Mouse (Mus musculus) heart, embryonic 14.5 days (tissue): ENCODE results near the gene Kcnq1. TPM values are rescaled to one million over a fixed set of nuclear protein-coding genes. Genes with fewer than 3 reads are reported as not detected.

Experiments
- ATAC-seq: fragments of 200-750 bp; cut with Nextera tagmentation; 2 replicates; pipeline ENCODE4 v1.8.0; 2017; ENCODE audit warnings: low read depth, moderate TSS enrichment; ENCODE audit not compliant: insufficient number of reproducible peaks, insufficient read depth, low FRiP score
- H3K27ac ChIP-seq, 2 experiments: fragments of 200-500 bp in 1 of 2; fragments of 300-500 bp in 1 of 2; sonication (generic) in 1 of 2; replicated peaks in 1 of 2; 2 replicates each; pipeline ENCODE4 v1.5.1; 2012 to 2014; ENCODE audit warnings: low read depth in 2 of 2, low read length in 2 of 2, control low read depth in 1 of 2, mild to moderate bottlenecking in 1 of 2, mixed read lengths in 1 of 2; ENCODE audit not compliant: control insufficient read depth in 1 of 2, insufficient read depth in 1 of 2
- H3K27me3 ChIP-seq: fragments of 300-500 bp; sonication (generic); 2 replicates; pipeline ENCODE4 v1.6.1; 2014; ENCODE audit warnings: mild to moderate bottlenecking, low read length, control low read depth; ENCODE audit not compliant: control insufficient read depth, insufficient read depth
- H3K36me3 ChIP-seq: fragments of 300-500 bp; sonication (generic); 2 replicates; pipeline ENCODE4 v1.6.1; 2014; ENCODE audit warnings: mild to moderate bottlenecking, control low read depth, low read length, mixed read lengths; ENCODE audit not compliant: control insufficient read depth, insufficient read depth
- H3K4me1 ChIP-seq, 2 experiments: fragments of 200-500 bp in 1 of 2; fragments of 300-500 bp in 1 of 2; sonication (generic) in 1 of 2; 2 replicates each; pipeline ENCODE4 v1.6.1; 2012 to 2014; ENCODE audit warnings: low read length in 2 of 2, control low read depth in 1 of 2, mixed read lengths in 1 of 2; ENCODE audit not compliant: control insufficient read depth in 2 of 2, insufficient read depth in 2 of 2
- H3K4me2 ChIP-seq: fragments of 300-500 bp; sonication (generic); 2 replicates; pipeline ENCODE4 v1.6.1; 2014; ENCODE audit warnings: mild to moderate bottlenecking, low read length
- H3K4me3 ChIP-seq, 2 experiments: fragments of 200-500 bp in 1 of 2; fragments of 300-500 bp in 1 of 2; sonication (generic) in 1 of 2; 2 replicates each; pipeline ENCODE4 v1.5.1; 2012 to 2014; ENCODE audit warnings: low read length in 2 of 2, mild to moderate bottlenecking in 2 of 2, control low read depth in 1 of 2, low read depth in 1 of 2, moderate library complexity in 1 of 2; ENCODE audit not compliant: control insufficient read depth in 1 of 2, insufficient read depth in 1 of 2
- H3K9ac ChIP-seq: fragments of 300-500 bp; sonication (generic); 2 replicates; pipeline ENCODE4 v1.6.1; 2014; ENCODE audit warnings: mild to moderate bottlenecking, low read length
- H3K9me3 ChIP-seq: fragments of 300-500 bp; sonication (generic); 2 replicates; pipeline ENCODE4 v1.6.1; 2016; ENCODE audit warnings: low read length, control low read depth; ENCODE audit not compliant: control insufficient read depth
- WGBS: fragments of 180-500 bp; shearing (Covaris S2); extraction: QIAGEN DNeasy Blood & Tissue Kit; methylation state at CpG from one replicate; pipeline ENCODE4 v1.1.7; 2014; 5-methylcytosine and 5-hydroxymethylcytosine counted together
- polyA plus RNA-seq: library from polyadenylated mRNA; unstranded; fragments of >200 nt; fragmentation: Nextera tagmentation; extraction: Ambion mirVana; gene quantifications from 2 replicates; pipeline ENCODE4 v1.2.1, GENCODE M21; 2014

Kcnq1 gene
- polyA plus RNA-seq, 1 experiment from 2014 or later = 28.1 TPM

- Histone ChIP-seq H3K36me3 (no peaks in the 10 kb centered on the region), H3K27ac (no peak overlapping the region), H3K9me3 (no peaks in the 10 kb centered on the region), H3K9ac (no peak overlapping the region), H3K4me3 (no peak overlapping the region), H3K27me3 (no peaks in the 10 kb centered on the region), H3K4me2 (no peak overlapping the region), H3K4me1 (peaks cover 26 to 53% of the 10 kb centered on the region in 2 experiments)
- whole genome bisulfite sequencing = 51% methylated on average over 5 of the region's 5 CpGs
- ATAC-seq = no peak
These were observed 30.4 kb downstream of the Kcnq1 start for GRCm38 (mm10) chr7:143136561-143136960.

- H3K4me2 ChIP-seq = no peak overlapping the region
- H3K4me3 ChIP-seq = no peak overlapping the region
- H3K27me3 ChIP-seq = no peaks in the 10 kb centered on the region
- ATAC-seq = 0 out of 2 replicates have a peak, but pooled peaks have one; percentile 7
- peak overlapping the region; percentile 3; the same call in 1 of the 2 replicates for H3K9ac ChIP-seq
- H3K27ac ChIP-seq = peak overlapping the region; percentile 19 to 79; a peak in 3 of 4 replicates
- no peaks in the 10 kb centered on the region for H3K9me3 ChIP-seq
- H3K36me3 ChIP-seq = no peaks in the 10 kb centered on the region
- 32% methylated on average over 1 of the region's 1 CpGs for WGBS
- H3K4me1 ChIP-seq = peaks cover 26 to 56% of the 10 kb centered on the region in 2 experiments
These were observed 32.6 kb downstream of the Kcnq1 start for GRCm38 (mm10) chr7:143138789-143139188.

- Histone ChIP-seq H3K9me3 (no peaks in the 10 kb centered on the region), H3K4me2 (peak overlapping the region; percentile 6), H3K9ac (no peak overlapping the region), H3K27me3 (no peaks in the 10 kb centered on the region), H3K27ac (peak overlapping the region; percentile 19 to 79), H3K36me3 (no peaks in the 10 kb centered on the region), H3K4me1 (peaks cover 26 to 56% of the 10 kb centered on the region in 2 experiments), H3K4me3 (no peak overlapping the region)
- peak; percentile 72 for ATAC-seq
- 30% methylated on average over 4 of the region's 4 CpGs for WGBS
These were observed 33.8 kb downstream of the Kcnq1 start for GRCm38 (mm10) chr7:143139932-143140331.

GRCm38 (mm10) chr7:143142680-143143079, 36.5 kb downstream of the Kcnq1 start:
- no peaks in the 10 kb centered on the region for H3K36me3 ChIP-seq
- no peaks in the 10 kb centered on the region for H3K27me3 ChIP-seq
- no peak overlapping the region for H3K27ac ChIP-seq
- H3K9me3 ChIP-seq = no peaks in the 10 kb centered on the region
- 74% methylated on average over 2 of the region's 2 CpGs for WGBS
- no peak overlapping the region for H3K4me2 ChIP-seq
- no peak overlapping the region for H3K9ac ChIP-seq
- H3K4me1 ChIP-seq = peaks cover 40 to 66% of the 10 kb centered on the region in 2 experiments
- no peak overlapping the region for H3K4me3 ChIP-seq
- no peak for ATAC-seq

GRCm38 (mm10) chr7:143147015-143147414, 40.9 kb downstream of the Kcnq1 start:
- H3K36me3 ChIP-seq = 0 out of 2 replicates have a peak, but pooled peaks cover 5% of the 10 kb centered on the region
- H3K9ac ChIP-seq = no peak overlapping the region
- no peak for ATAC-seq
- H3K4me3 ChIP-seq = no peak overlapping the region
- 64% methylated on average over 5 of the region's 5 CpGs for WGBS
- no peaks in the 10 kb centered on the region for H3K27me3 ChIP-seq
- peaks cover 20 to 28% of the 10 kb centered on the region in 2 experiments for H3K4me1 ChIP-seq
- no peaks in the 10 kb centered on the region for H3K9me3 ChIP-seq
- no peak overlapping the region for H3K27ac ChIP-seq
- no peak overlapping the region for H3K4me2 ChIP-seq

GRCm38 (mm10) chr7:143151171-143151570, 45.0 kb downstream of the Kcnq1 start:
- H3K36me3 ChIP-seq = 0 out of 2 replicates have a peak, but pooled peaks cover 6% of the 10 kb centered on the region
- no peak overlapping the region for H3K27ac ChIP-seq
- 6% methylated on average over 2 of the region's 2 CpGs for WGBS
- peaks cover 29 to 31% of the 10 kb centered on the region in 2 experiments for H3K4me1 ChIP-seq
- no peak overlapping the region for H3K4me2 ChIP-seq
- H3K9ac ChIP-seq = no peak overlapping the region
- H3K9me3 ChIP-seq = no peaks in the 10 kb centered on the region
- H3K4me3 ChIP-seq = no peak overlapping the region
- no peak for ATAC-seq
- H3K27me3 ChIP-seq = no peaks in the 10 kb centered on the region

- ATAC-seq = no peak
- Histone ChIP-seq H3K4me1 (peaks cover 20% of the 10 kb centered on the region in 2 experiments), H3K4me3 (no peak overlapping the region), H3K9me3 (no peaks in the 10 kb centered on the region), H3K27ac (no peak overlapping the region), H3K4me2 (no peak overlapping the region), H3K9ac (no peak overlapping the region), H3K36me3 (0 out of 2 replicates have a peak, but pooled peaks cover 6% of the 10 kb centered on the region), H3K27me3 (no peaks in the 10 kb centered on the region)
- 39% methylated on average over 3 of the region's 3 CpGs for WGBS
These were observed 46.2 kb downstream of the Kcnq1 start for GRCm38 (mm10) chr7:143152350-143152749.

- Histone ChIP-seq H3K27me3 (no peaks in the 10 kb centered on the region), H3K36me3 (0 out of 2 replicates have a peak, but pooled peaks cover 6% of the 10 kb centered on the region), H3K9ac (peak overlapping the region; percentile 66), H3K9me3 (no peaks in the 10 kb centered on the region), H3K4me1 (peaks cover 18 to 24% of the 10 kb centered on the region in 2 experiments), H3K4me2 (peak overlapping the region; percentile 73), H3K4me3 (peak overlapping the region; percentile 29 to 34), H3K27ac (peak overlapping the region; percentile 68 to 87)
- peak; percentile 73 for ATAC-seq
- under 1% methylated on average over 18 of the region's 18 CpGs for WGBS
These were observed 47.8 kb downstream of the Kcnq1 start for GRCm38 (mm10) chr7:143153915-143154373.
